Mouse (Mus musculus): Measurements from ENCODE around the gene Mif.
"Not testable (repeated sequence)": the region's sequence is repeated elsewhere in the genome, so short reads cannot be mapped to it uniquely, and the experiment has no call there.

Mif gene

GRCm38 (mm10) chr10:75872915-75873542, 13.0 kb upstream of the Mif start:
- DNase-seq (ENCODE audit: low spot score) = no peak

- no peak for DNase-seq (ENCODE audit: low spot score)
Measured at GRCm38 (mm10) chr10:75872025-75872914, 12.2 kb upstream of the Mif start.

DNA sequence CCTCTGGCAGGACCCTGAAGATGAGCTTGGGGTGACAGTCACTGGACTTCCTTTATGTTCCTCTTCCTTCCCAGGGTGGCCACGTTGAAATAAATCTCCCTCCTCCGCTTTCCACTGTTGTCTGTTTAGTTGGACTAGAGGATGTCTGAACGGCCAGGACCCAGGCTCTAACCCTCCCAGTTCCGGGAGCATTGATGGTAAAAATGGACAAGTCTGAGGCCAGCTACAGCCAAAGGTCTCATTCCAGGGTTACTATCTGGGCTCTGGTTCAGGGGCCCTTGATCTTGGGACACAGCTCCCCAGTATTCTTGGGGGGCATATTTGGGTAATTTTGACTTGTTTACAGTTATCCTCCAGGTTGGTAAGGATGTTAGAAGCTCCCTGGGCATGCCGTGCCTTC, 1.5 kb upstream of the Mif start:
- DNase-seq (ENCODE audit: low spot score) = no peak

DNA sequence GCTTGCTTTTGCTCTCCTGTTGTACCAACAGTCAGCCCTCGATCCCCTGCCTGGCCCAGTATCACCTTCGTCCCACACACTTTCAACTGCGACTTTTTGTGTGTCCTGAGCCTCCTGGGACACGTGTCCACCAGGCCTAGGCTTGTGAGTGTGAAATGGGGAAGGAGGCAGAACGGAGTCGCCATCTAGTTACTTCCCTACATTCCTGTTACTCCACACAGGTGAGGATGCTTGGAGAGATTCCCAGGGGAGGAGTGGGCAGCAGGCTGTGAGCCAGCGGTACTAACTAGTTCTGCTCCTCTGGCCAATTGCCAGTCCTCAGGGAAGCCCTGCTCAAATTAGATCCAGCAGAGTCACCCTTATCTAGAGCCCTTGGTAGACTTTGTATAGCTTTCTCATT, 706 bp upstream of the Mif start:
- DNase-seq (ENCODE audit: low spot score) = no peak

DNA sequence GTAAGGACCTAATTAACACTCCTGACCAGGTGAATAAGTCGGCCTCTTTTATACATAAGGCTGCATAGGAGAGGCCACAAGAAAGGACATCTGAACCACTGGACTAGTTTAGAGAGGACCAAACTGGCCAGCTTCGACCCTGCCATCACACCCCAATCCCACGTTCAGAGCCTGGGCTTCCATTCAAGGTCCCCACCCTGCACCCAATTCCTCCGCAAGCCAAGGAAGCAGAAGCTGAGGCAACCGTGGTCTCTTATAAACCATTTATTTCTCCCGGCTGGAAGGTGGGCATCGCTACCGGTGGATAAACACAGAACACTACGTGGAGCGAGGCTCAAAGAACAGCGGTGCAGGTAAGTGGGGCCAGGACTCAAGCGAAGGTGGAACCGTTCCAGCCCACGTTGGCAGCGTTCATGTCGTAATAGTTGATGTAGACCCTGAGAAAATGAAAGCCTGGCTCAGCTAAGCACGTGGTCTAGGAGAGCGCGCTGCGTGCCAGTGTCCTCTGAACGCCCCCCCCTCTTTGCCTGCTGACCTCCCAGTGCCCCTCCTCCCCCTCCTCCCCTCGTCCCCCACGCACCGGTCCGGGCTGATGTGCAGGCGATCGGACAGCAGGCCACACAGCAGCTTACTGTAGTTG, 813 bp downstream of the Mif start:
- no peak for DNase-seq (ENCODE audit: low spot score)

GRCm38 (mm10) chr10:75857598-75857997, 2.4 kb downstream of the Mif start:
- no peak for DNase-seq (ENCODE audit: low spot score)

DNA sequence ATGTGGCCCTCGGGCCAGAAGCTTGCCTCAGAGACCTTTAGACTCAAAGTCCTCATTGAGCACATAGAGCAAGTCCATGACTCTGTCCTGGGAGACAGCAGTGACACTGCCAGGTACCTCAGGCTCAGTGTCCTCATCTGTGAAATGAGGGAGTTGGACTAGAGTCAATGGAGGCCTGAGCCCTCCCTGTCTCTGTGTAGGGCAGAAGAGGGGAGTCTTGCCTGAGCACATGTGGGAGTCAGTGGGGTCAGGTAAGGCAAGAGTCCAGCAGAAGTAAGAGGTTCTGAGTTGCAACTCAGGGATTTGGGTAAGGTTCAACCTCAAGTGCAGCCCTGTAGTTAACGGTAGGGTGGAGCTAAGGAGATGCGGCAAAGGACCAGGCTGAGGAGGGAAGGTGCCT, 3.1 kb downstream of the Mif start:
- no peak for DNase-seq (ENCODE audit: low spot score)

- no peak for DNase-seq (ENCODE audit: low spot score)
Measured at GRCm38 (mm10) chr10:75856155-75856907, 3.7 kb downstream of the Mif start.

DNA sequence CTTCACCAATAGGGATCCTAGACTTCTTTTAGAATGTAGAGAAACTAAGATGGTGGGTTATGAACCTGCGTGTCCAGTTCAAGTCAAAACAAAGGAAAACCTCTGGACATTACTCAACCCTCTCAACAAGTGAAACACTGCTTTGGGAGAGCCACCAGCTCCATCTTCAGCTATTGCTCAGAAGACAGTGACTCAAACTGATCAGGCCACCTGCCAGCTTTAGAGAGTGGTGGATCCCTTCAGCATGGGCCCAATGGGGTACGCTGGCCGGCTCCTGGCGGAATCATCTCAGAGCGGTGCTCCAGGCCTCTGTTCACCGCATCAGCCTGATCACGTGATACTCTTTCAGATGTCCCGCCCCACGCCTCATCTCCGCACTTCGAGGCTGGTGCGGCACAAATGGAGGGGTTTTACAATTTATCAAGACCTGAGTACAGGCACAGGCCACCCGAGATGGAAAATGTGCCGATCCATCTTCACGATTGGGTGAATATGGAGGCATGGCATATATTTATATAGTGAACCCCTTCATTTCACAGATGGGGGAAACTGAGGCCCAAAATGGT, 4.5 kb downstream of the Mif start:
- DNase-seq (ENCODE audit: low spot score) = no peak

- no peak for DNase-seq (ENCODE audit: low spot score)
Measured at GRCm38 (mm10) chr10:75854791-75855190, 5.2 kb downstream of the Mif start.

- no peak for DNase-seq (ENCODE audit: low spot score)
Measured at GRCm38 (mm10) chr10:75854096-75854495, 5.9 kb downstream of the Mif start.

DNA sequence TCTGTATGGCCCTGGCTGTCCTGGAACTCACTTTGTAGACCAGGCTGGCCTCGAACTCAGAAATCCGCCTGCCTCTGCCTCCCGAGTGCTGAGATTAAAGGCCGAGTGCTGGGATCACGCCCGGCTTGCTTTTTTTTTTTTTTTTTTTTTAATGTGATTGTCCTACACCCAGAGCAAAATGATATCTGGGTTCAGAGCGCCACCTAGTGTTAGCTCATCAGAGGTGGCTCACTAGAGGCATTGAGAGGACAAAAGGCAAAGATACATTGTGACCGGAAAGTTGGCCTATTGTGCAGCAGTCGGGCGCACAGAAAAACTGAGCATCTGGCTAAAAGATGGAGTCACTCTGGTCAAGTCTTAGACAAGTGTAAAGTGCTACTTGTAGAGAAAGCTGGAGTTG, 6.6 kb downstream of the Mif start:
- DNase-seq (ENCODE audit: low spot score) = peak; percentile 70

DNA sequence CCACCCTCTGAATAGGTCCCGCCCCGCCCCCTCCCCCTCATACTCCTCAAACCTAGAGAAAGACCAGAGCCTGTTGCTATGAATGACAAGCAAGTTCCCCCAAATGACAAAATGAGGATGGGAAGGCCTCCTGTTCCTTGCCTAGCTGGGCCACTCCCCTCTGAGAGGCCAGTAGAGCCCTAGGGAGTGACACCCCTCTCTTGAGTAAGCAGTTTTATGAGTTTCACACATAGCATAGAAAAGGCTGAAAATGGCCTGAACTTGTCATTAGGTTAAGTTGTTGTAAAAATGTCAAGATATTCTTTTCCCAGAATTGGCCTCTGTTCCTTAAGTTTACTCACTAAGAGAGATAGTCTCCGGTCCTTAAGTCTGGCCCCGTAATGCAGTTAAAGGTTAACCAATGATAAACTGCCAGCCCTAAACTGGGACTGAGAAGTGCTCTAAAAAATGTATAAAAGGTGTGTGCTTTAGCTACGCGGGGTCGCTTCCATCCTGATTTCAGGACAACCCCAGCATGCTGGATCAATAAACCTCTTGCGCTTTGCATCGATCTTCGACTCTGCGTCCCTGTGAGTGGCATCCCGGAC, 7.4 kb downstream of the Mif start:
- no peak for DNase-seq (ENCODE audit: low spot score)

- no peak for DNase-seq (ENCODE audit: low spot score)
Measured at GRCm38 (mm10) chr10:75851681-75852080, 8.4 kb downstream of the Mif start.

DNA sequence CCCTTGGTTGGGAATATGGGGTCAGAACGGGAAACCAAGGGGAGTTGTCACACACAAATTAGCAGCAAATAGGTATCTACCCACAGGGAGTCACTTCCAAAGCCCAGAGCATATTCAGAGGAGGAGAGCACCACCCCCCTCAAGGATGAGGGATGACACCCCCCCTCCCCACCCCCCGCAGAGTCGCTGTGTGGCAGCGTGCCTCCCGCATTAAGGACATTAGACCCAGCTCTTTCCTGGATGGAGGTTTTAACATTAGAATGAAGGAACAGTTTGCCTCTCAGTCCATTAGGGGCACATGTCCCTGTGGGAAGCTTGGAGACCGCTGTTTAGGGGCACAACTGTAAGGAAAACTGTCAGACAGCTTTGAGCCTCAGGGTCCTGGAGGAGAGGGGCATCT, 9.0 kb downstream of the Mif start:
- no peak for DNase-seq (ENCODE audit: low spot score)

- DNase-seq (ENCODE audit: low spot score) = no peak
Measured at GRCm38 (mm10) chr10:75848382-75848781, 11.7 kb downstream of the Mif start.

DNA sequence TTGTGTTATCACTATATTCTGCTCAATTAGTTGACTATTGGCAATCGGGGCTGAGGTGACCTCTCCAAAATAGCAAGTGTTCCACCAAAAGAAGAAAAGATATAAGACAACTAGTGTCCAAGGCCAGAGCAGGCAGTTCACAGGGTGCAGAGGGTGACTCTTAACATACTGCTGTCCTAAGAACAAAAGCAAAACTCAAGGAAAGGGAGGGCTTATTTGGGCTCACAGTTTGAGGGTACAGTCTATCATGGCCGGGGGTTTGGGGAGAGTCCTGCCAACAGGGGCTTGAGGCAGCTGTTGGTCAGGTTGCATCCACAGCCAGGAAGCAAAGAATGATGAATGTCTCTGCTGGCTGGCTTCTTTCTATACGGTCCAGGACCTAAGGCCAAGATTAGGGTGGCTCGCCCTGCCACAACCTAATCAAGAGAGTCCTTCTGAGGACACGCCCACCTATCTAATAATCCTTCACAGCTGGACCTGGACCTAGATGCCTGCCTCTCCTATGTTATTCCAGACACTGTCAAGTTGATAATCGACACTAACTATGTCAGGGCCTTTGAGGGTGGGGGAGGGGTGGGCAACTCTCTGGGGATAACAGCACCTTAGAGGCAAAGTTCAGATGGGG, 14.6 kb downstream of the Mif start:
- peak; percentile 44 for DNase-seq (ENCODE audit: low spot score)

- DNase-seq (ENCODE audit: low spot score) = no peak
Measured at GRCm38 (mm10) chr10:75844800-75845199, 15.2 kb downstream of the Mif start.

DNA sequence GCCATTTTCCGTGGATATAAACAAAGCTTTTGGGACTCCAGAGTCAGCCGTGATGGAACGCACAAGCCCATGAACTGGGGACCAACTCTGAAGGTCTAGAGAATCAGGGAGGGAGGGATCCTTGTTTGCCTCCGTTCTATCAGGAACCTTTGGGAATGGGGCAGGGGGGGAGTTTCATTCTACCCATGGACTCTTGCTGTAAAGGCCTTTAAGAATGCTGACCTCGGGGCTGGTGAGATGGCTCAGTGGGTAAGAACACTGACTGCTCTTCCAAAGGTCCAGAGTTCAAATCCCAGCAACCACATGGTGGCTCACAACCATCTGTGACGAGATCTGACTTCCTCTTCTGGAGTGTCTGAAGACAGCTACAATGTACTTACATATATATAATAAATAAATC, 16.1 kb downstream of the Mif start:
- DNase-seq (ENCODE audit: low spot score) = not testable (repeated sequence)

- DNase-seq (ENCODE audit: low spot score) = no peak
Measured at GRCm38 (mm10) chr10:75839092-75839491, 20.9 kb downstream of the Mif start.

- peak; percentile 81 for DNase-seq (ENCODE audit: low spot score)
Measured at GRCm38 (mm10) chr10:75837248-75837759, 22.7 kb downstream of the Mif start, which contains the start of gene Gstt2. TSS of gene Gstt2 (minus strand) at chr10:75837424.

Data from spleen, adult 12 weeks (tissue).